Mouse (Mus musculus) MEL (cell line): ENCODE measurements around the gene Zfp617. TPM values are rescaled to one million over a fixed set of nuclear protein-coding genes. Genes with fewer than 3 reads are reported as not detected.

ENCODE experiments used
- DNase-seq: peaks from one replicate; pipeline ENCODE4 v3.0.0; 2011; ENCODE audit warnings: low read depth, low spot score
- H3K27ac ChIP-seq: 2 replicates; pipeline ENCODE4 v1.5.1; 2012; ENCODE audit warnings: low read depth, mild to moderate bottlenecking, control low read depth, low read length, moderate library complexity; ENCODE audit not compliant: control insufficient read depth
- H3K27me3 ChIP-seq, 2 experiments: fragments of 150-350 bp in 1 of 2; sonication (generic) in 1 of 2; 2 replicates each; pipeline ENCODE4 v1.6.1; 2012; ENCODE audit warnings: low read length in 2 of 2, mild to moderate bottlenecking in 2 of 2, improper control_type of control experiment in 1 of 2, moderate library complexity in 1 of 2; ENCODE audit not compliant: insufficient read depth in 2 of 2, control insufficient read depth in 1 of 2
- H3K36me3 ChIP-seq, 2 experiments: 2 replicates each; pipeline ENCODE4 v1.6.1; 2012 to 2014; ENCODE audit warnings: low read length in 2 of 2, improper control_type of control experiment in 1 of 2, inconsistent platforms in 1 of 2, mild to moderate bottlenecking in 1 of 2; ENCODE audit not compliant: insufficient read depth in 2 of 2, control insufficient read depth in 1 of 2
- H3K4me1 ChIP-seq, 2 experiments: fragments of 150-350 bp in 1 of 2; sonication (generic) in 1 of 2; 2 replicates each; pipeline ENCODE4 v1.6.1; 2012; ENCODE audit warnings: low read length in 2 of 2, improper control_type of control experiment in 1 of 2, mild to moderate bottlenecking in 1 of 2; ENCODE audit not compliant: insufficient read depth in 2 of 2, control insufficient read depth in 1 of 2
- H3K4me3 ChIP-seq, 2 experiments: fragments of 150-350 bp in 1 of 2; sonication (generic) in 1 of 2; 2 replicates each; pipeline ENCODE4 v1.5.1; 2012; ENCODE audit warnings: low read depth in 2 of 2, low read length in 2 of 2, mild to moderate bottlenecking in 2 of 2, moderate library complexity in 2 of 2, control low read depth in 1 of 2, improper control_type of control experiment in 1 of 2; ENCODE audit not compliant: control insufficient read depth in 1 of 2, insufficient read depth in 1 of 2
- H3K79me2 ChIP-seq: 2 replicates; pipeline ENCODE4 v1.6.1; 2012; ENCODE audit warnings: mild to moderate bottlenecking, low read length, moderate library complexity; ENCODE audit not compliant: control insufficient read depth, poor library complexity, insufficient read depth
- H3K9ac ChIP-seq: 2 replicates; pipeline ENCODE4 v1.6.1; 2012; ENCODE audit warnings: low read depth, mild to moderate bottlenecking, control low read depth, low read length, moderate library complexity; ENCODE audit not compliant: control insufficient read depth, poor library complexity, severe bottlenecking
- H3K9me3 ChIP-seq: fragments of 150-350 bp; sonication (generic); replicated peaks from 2 replicates; pipeline ENCODE4 v1.6.1; 2012; ENCODE audit warnings: mild to moderate bottlenecking, low read length, improper control_type of control experiment, moderate library complexity; ENCODE audit not compliant: insufficient read depth
- BHLHE40 ChIP-seq: IDR thresholded peaks from 2 replicates; pipeline ENCODE4 v1.6.1; 2012; ENCODE audit warnings: low read depth, mild to moderate bottlenecking, inconsistent platforms, low read length, improper control_type of control experiment, borderline replicate concordance
- CHD1 ChIP-seq: IDR thresholded peaks from 2 replicates; pipeline ENCODE4 v1.6.1; 2012; ENCODE audit warnings: low read depth, mild to moderate bottlenecking, inconsistent platforms, low read length, improper control_type of control experiment
- CHD2 ChIP-seq: IDR thresholded peaks from 2 replicates; pipeline ENCODE4 v1.6.1; 2011; ENCODE audit warnings: low read length, improper control_type of control experiment
- CTCF ChIP-seq, 3 experiments: IDR thresholded peaks in 2 of 3; conservative IDR thresholded peaks in 1 of 3; 2 replicates each; pipeline ENCODE4 v1.5.1; 2011 to 2012; ENCODE audit warnings: low read length in 3 of 3, low read depth in 2 of 3, mild to moderate bottlenecking in 2 of 3, improper control_type of control experiment in 1 of 3, inconsistent platforms in 1 of 3, mixed read lengths in 1 of 3, moderate library complexity in 1 of 3; ENCODE audit not compliant: control insufficient read depth in 1 of 3, insufficient read depth in 1 of 3, poor library complexity in 1 of 3, severe bottlenecking in 1 of 3
- E2F4 ChIP-seq: IDR thresholded peaks from 2 replicates; pipeline ENCODE4 v1.6.1; 2011; ENCODE audit warnings: low read depth, low read length, improper control_type of control experiment, borderline replicate concordance
- ELF1 ChIP-seq: IDR thresholded peaks from 2 replicates; pipeline ENCODE4 v1.6.1; 2014; ENCODE audit warnings: low read depth, mild to moderate bottlenecking, inconsistent platforms, low read length, improper control_type of control experiment, moderate library complexity
- GATA1 ChIP-seq: IDR thresholded peaks from 2 replicates; pipeline ENCODE4 v1.6.1; 2011; ENCODE audit warnings: low read depth, low read length, improper control_type of control experiment
- KAT2A ChIP-seq: conservative IDR thresholded peaks from 2 replicates; pipeline ENCODE4 v1.6.1; 2012; ENCODE audit warnings: low read depth, low read length, improper control_type of control experiment, inconsistent platforms
- MAFK ChIP-seq: IDR thresholded peaks from 2 replicates; pipeline ENCODE4 v1.6.1; 2011; ENCODE audit warnings: low read depth, mild to moderate bottlenecking, low read length, improper control_type of control experiment, borderline replicate concordance
- MAX ChIP-seq: IDR thresholded peaks from 2 replicates; pipeline ENCODE4 v1.6.1; 2011; ENCODE audit warnings: low read length, improper control_type of control experiment
- MAZ ChIP-seq: IDR thresholded peaks from 2 replicates; pipeline ENCODE4 v1.6.1; 2012; ENCODE audit warnings: low read depth, mild to moderate bottlenecking, inconsistent platforms, low read length, improper control_type of control experiment
- MXI1 ChIP-seq: IDR thresholded peaks from 2 replicates; pipeline ENCODE4 v1.6.1; 2011; ENCODE audit warnings: mild to moderate bottlenecking, low read depth, low read length, improper control_type of control experiment
- NELFE ChIP-seq: IDR thresholded peaks from 2 replicates; pipeline ENCODE4 v1.6.1; 2011; ENCODE audit warnings: low read depth, low read length, improper control_type of control experiment
- NRF1 ChIP-seq: IDR thresholded peaks from 2 replicates; pipeline ENCODE4 v1.6.1; 2014; ENCODE audit warnings: low read depth, mild to moderate bottlenecking, inconsistent platforms, low read length, improper control_type of control experiment, moderate library complexity; ENCODE audit not compliant: poor library complexity, insufficient read depth, severe bottlenecking
- POLR2A ChIP-seq, 2 experiments: IDR thresholded peaks; 2 replicates each; pipeline ENCODE4 v1.6.1; 2011 to 2012; ENCODE audit warnings: low read length in 2 of 2, mild to moderate bottlenecking in 2 of 2, control low read depth in 1 of 2, improper control_type of control experiment in 1 of 2, low read depth in 1 of 2, moderate library complexity in 1 of 2; ENCODE audit not compliant: control insufficient read depth in 1 of 2, insufficient read depth in 1 of 2, poor library complexity in 1 of 2
- POLR2AphosphoS2 ChIP-seq: IDR thresholded peaks from 2 replicates; pipeline ENCODE4 v1.6.1; 2011; ENCODE audit warnings: low read length, improper control_type of control experiment
- POLR2AphosphoS5 ChIP-seq: IDR thresholded peaks from 2 replicates; pipeline ENCODE4 v1.6.1; 2012; ENCODE audit warnings: low read depth, borderline replicate concordance, mild to moderate bottlenecking, inconsistent platforms, low read length, moderate library complexity, mixed read lengths
- RAD21 ChIP-seq: IDR thresholded peaks from 2 replicates; pipeline ENCODE4 v1.6.1; 2011; ENCODE audit warnings: mild to moderate bottlenecking, low read depth, low read length, improper control_type of control experiment
- SIN3A ChIP-seq: IDR thresholded peaks from 2 replicates; pipeline ENCODE4 v1.6.1; 2012; ENCODE audit warnings: low read length, improper control_type of control experiment, inconsistent platforms
- SMC3 ChIP-seq: IDR thresholded peaks from 2 replicates; pipeline ENCODE4 v1.6.1; 2011; ENCODE audit warnings: low read depth, low read length, improper control_type of control experiment
- TBP ChIP-seq: IDR thresholded peaks from 2 replicates; pipeline ENCODE4 v1.8.0; 2011; ENCODE audit warnings: low read depth, low read length, improper control_type of control experiment
- TCF12 ChIP-seq: IDR thresholded peaks from 2 replicates; pipeline ENCODE4 v1.6.1; 2014; ENCODE audit warnings: low read depth, mild to moderate bottlenecking, inconsistent platforms, low read length, improper control_type of control experiment, moderate library complexity
- UBTF ChIP-seq: IDR thresholded peaks from 2 replicates; pipeline ENCODE4 v1.6.1; 2012; ENCODE audit warnings: low read depth, mild to moderate bottlenecking, inconsistent platforms, low read length, improper control_type of control experiment, moderate library complexity, borderline replicate concordance; ENCODE audit not compliant: insufficient read depth
- USF1 ChIP-seq: IDR thresholded peaks from 2 replicates; pipeline ENCODE4 v1.6.1; 2014; ENCODE audit warnings: low read depth, mild to moderate bottlenecking, inconsistent platforms, low read length, improper control_type of control experiment, moderate library complexity
- USF2 ChIP-seq, 2 experiments: IDR thresholded peaks; 2 replicates each; pipeline ENCODE4 v1.6.1; 2011 to 2012; ENCODE audit warnings: improper control_type of control experiment in 2 of 2, low read length in 2 of 2, borderline replicate concordance in 1 of 2, inconsistent platforms in 1 of 2, low read depth in 1 of 2, mild to moderate bottlenecking in 1 of 2; ENCODE audit not compliant: insufficient read depth in 1 of 2
- ZC3H11A ChIP-seq: IDR thresholded peaks from 2 replicates; pipeline ENCODE4 v1.6.1; 2012; ENCODE audit warnings: low read depth, mild to moderate bottlenecking, inconsistent platforms, low read length, improper control_type of control experiment
- ZMIZ1 ChIP-seq: IDR thresholded peaks from 2 replicates; pipeline ENCODE4 v1.6.1; 2012; ENCODE audit warnings: low read depth, mild to moderate bottlenecking, inconsistent platforms, low read length, improper control_type of control experiment, moderate library complexity
- ZNF384 ChIP-seq: IDR thresholded peaks from 2 replicates; pipeline ENCODE4 v1.6.1; 2012; ENCODE audit warnings: low read depth, mild to moderate bottlenecking, inconsistent platforms, low read length, improper control_type of control experiment
- polyA plus RNA-seq, 2 experiments: library from polyadenylated mRNA; stranded (reverse) in 1 of 2; unstranded in 1 of 2; fragments of >175 nt in 1 of 2; fragments of >200 nt in 1 of 2; gene quantifications; 2 replicates each; pipeline versions ENCODE4 v1.2.1 to v1.2.4; 2012; ENCODE audit warnings: low replicate concordance in 2 of 2, low read depth in 1 of 2; ENCODE audit not compliant: insufficient read length in 2 of 2, insufficient read depth in 1 of 2, missing spikeins in 1 of 2
- total RNA-seq: library from RNA; depleted of rRNA; stranded (reverse); fragments of 300-350 nt; gene quantifications from 2 replicates; pipeline ENCODE4 v1.2.3, GENCODE M21; 2012

The Zfp617 gene
- total and polyA plus RNA-seq, 3 experiments, result 11.0 to 14.6 TPM; not detected in 1

DNA sequence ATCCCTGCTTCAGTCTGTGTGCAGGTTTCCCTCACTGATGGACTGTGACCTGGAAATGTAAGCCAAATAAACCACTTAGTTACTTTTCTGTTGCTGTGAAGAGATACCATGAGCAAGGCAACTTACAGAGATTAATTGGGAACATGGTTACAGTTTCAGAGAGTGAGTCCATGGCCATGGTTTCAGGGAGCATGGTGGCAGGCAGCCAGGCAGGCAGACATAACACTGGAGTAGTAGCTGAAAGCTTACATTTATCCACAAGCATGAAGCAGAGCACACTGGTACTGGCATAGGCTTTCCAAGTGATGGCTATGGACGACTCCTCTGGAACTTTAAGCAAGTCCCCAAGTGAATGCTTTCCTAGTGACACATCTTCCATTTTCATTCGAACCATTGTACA, 56.7 kb downstream of the Zfp617 start:
- H3K9ac ChIP-seq, result no peak overlapping the region
- TF ChIP-seq KAT2A, result no peak
- TF ChIP-seq BHLHE40, result no peak
- TF ChIP-seq MAFK, result no peak
- TF ChIP-seq UBTF, result no peak
- no peak for TF ChIP-seq NRF1
- TF ChIP-seq CTCF (IDR thresholded peaks at IDR 0.05 in 2 of 3, conservative IDR thresholded peaks at IDR 0.05 in 1 of 3; ENCODE audit: control insufficient read depth in 1 of 3, insufficient read depth in 1 of 3, low read depth in 2 of 3, low read length in 3 of 3, poor library complexity in 1 of 3, severe bottlenecking in 1 of 3), result no peak
- TF ChIP-seq CHD1, result no peak
- TF ChIP-seq ZMIZ1, result no peak
- TF ChIP-seq MAZ, result no peak
- no peak for TF ChIP-seq MAX
- TF ChIP-seq, all 39 proteins: peak for 0
- no peak for DNase-seq
- Histone ChIP-seq H3K9me3 (no peaks in the 10 kb centered on the region), H3K36me3 (peaks cover 0 to 54% of the 10 kb centered on the region in 2 experiments; a peak in 2 of 4 replicates), H3K27me3 (no peaks in the 10 kb centered on the region), H3K4me3 (no peak overlapping the region), H3K79me2 (peaks cover 30% of the 10 kb centered on the region), H3K27ac (no peak overlapping the region), H3K4me1 (no peaks in the 10 kb centered on the region; a peak in 1 of 4 replicates)

DNA sequence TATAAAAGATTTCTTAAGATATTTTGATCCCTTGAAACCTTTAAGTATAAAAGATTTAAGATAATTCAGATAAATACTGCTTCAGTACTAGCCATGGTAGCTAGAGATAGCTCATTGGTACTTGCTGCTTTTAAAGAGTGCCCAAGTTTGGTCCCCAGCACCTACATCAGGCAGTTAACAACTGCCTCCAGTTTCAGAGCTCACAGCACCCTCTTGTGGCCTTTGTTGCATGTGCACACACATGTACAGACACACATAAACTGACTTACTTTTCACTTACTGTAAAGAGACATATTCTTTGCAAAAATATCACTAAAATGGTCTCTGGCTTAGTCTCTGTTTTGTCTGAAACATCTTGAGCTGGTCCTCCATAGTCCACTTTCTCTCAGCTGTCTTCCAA, 58.0 kb downstream of the Zfp617 start:
- no peak for TF ChIP-seq GATA1
- TF ChIP-seq USF1, result no peak
- no peak for TF ChIP-seq ZMIZ1
- no peak for TF ChIP-seq E2F4
- TF ChIP-seq CHD2, result no peak
- peak; percentile 36 to 48 (median 42); a peak in 5 of 6 replicates for TF ChIP-seq CTCF (IDR thresholded peaks at IDR 0.05 in 2 of 3, conservative IDR thresholded peaks at IDR 0.05 in 1 of 3; ENCODE audit: control insufficient read depth in 1 of 3, insufficient read depth in 1 of 3, low read depth in 2 of 3, low read length in 3 of 3, poor library complexity in 1 of 3, severe bottlenecking in 1 of 3)
- TF ChIP-seq ZNF384, result no peak
- TF ChIP-seq MXI1, result no peak
- no peak for TF ChIP-seq TBP
- peak; percentile 41 for TF ChIP-seq RAD21
- no peak for TF ChIP-seq POLR2AphosphoS5
- no peak for TF ChIP-seq CHD1
- no peak for TF ChIP-seq USF2 (IDR thresholded peaks at IDR 0.05; ENCODE audit: borderline replicate concordance in 1 of 2, insufficient read depth in 1 of 2, low read depth in 1 of 2, low read length in 2 of 2)
- no peak for TF ChIP-seq MAFK
- TF ChIP-seq MAX, result no peak
- TF ChIP-seq BHLHE40, result no peak
- TF ChIP-seq POLR2AphosphoS2, result no peak
- TF ChIP-seq NELFE, result no peak
- no peak for TF ChIP-seq POLR2A (IDR thresholded peaks at IDR 0.05; ENCODE audit: control insufficient read depth in 1 of 2, insufficient read depth in 1 of 2, low read depth in 1 of 2, low read length in 2 of 2, poor library complexity in 1 of 2)
- peak; percentile 41 for TF ChIP-seq SMC3
- TF ChIP-seq SIN3A, result no peak
- no peak for TF ChIP-seq TCF12
- no peak for TF ChIP-seq ZC3H11A
- TF ChIP-seq ELF1, result no peak
- H3K27me3 ChIP-seq, result no peaks in the 10 kb centered on the region
- no peak overlapping the region for H3K9ac ChIP-seq
- no peak overlapping the region for H3K27ac ChIP-seq
- H3K9me3 ChIP-seq, result no peaks in the 10 kb centered on the region
- peaks cover 0 to 51% of the 10 kb centered on the region in 2 experiments; a peak in 2 of 4 replicates for H3K36me3 ChIP-seq
- peak; percentile 53 for DNase-seq
- peaks cover 19% of the 10 kb centered on the region; the same call in 1 of the 2 replicates for H3K79me2 ChIP-seq
- H3K4me1 ChIP-seq, result no peaks in the 10 kb centered on the region
- H3K4me3 ChIP-seq, result no peak overlapping the region
